Mouse (Mus musculus): ENCODE results near the gene Coq10a.

- TF ChIP-seq CTCF (IDR thresholded peaks at IDR 0.05; ENCODE audit: low read depth) (no peak; the same call in 1 of the 2 replicates), EP300 (optimal IDR thresholded peaks at IDR 0.05) (no peak)
These were observed 40.1 kb upstream of the Coq10a start for GRCm38 (mm10) chr10:128408591-128409535.
